Mouse (Mus musculus) megakaryocyte, embryonic 14.5 days (primary cell): ENCODE results near the gene Dnah5.

ENCODE experiments used
- FLI1 ChIP-seq: IDR thresholded peaks from 2 replicates; pipeline ENCODE4 v1.6.1; 2012; ENCODE audit warnings: low read length, inconsistent platforms, mixed read lengths
- GATA1 ChIP-seq: IDR thresholded peaks from 3 replicates; pipeline ENCODE4 v1.6.1; 2012; ENCODE audit warnings: mixed read lengths, low read length, inconsistent platforms, borderline replicate concordance

GRCm38 (mm10) chr15:28188361-28189011 lies 15.1 kb upstream of the Dnah5 start:
- TF ChIP-seq GATA1 (no peak), FLI1 (no peak)
